Mouse (Mus musculus) erythroblast, adult 5-6 weeks (primary cell): ENCODE measurements around the gene Fancd2. TPM values are rescaled to one million over a fixed set of nuclear protein-coding genes. Genes with fewer than 3 reads are reported as not detected.

Source experiments
- total RNA-seq, 2 experiments: library from RNA; stranded (forward) in 1 of 2; stranded (reverse) in 1 of 2; fragments of 150-400 nt in 1 of 2; fragments of 200-764, 138-1000 nt in 1 of 2; gene quantifications; 2 replicates each; pipeline versions ENCODE4 v1.2.3 to v1.2.4; 2015 to 2017; ENCODE audit warnings: low replicate concordance in 2 of 2

Fancd2 gene
- total RNA-seq, 2 experiments from 2014 or later = 36.5 to 40.3 TPM

Other genes with a start within 250 kb of the Fancd2 start
- 0.42 TPM in 1 of 2 replicates, not detected in the other for gene Cpne9, start 249.4 kb upstream of the Fancd2 start, total RNA-seq (2015; ENCODE audit: low replicate concordance)
- gene Cpne9, start 249.4 kb upstream of the Fancd2 start, total RNA-seq (2017; ENCODE audit: low replicate concordance) = 0.51 and 2.1 TPM in 2 replicates
- 12.1 and 19.2 TPM in 2 replicates for gene Brpf1, start 224.5 kb upstream of the Fancd2 start, total RNA-seq (2015; ENCODE audit: low replicate concordance)
- 14.3 and 16.0 TPM in 2 replicates for gene Brpf1, start 224.5 kb upstream of the Fancd2 start, total RNA-seq (2017; ENCODE audit: low replicate concordance)
- 0.63 and 3.1 TPM in 2 replicates for gene Ogg1, start 204.7 kb upstream of the Fancd2 start, total RNA-seq (2015; ENCODE audit: low replicate concordance)
- gene Ogg1, start 204.7 kb upstream of the Fancd2 start, total RNA-seq (2017; ENCODE audit: low replicate concordance) = 7.6 TPM in 1 of 2 replicates, not detected in the other
- 4.6 and 6.5 TPM in 2 replicates for gene Camk1, start 187.7 kb upstream of the Fancd2 start, total RNA-seq (2015; ENCODE audit: low replicate concordance)
- gene Camk1, start 187.7 kb upstream of the Fancd2 start, total RNA-seq (2017; ENCODE audit: low replicate concordance) = 7.1 and 11.8 TPM in 2 replicates
- gene Tada3, start 153.8 kb upstream of the Fancd2 start, total RNA-seq (2015; ENCODE audit: low replicate concordance) = 6.0 and 11.1 TPM in 2 replicates
- gene Tada3, start 153.8 kb upstream of the Fancd2 start, total RNA-seq (2017; ENCODE audit: low replicate concordance) = 7.8 and 14.1 TPM in 2 replicates
- gene Arpc4, start 153.6 kb upstream of the Fancd2 start, total RNA-seq (2015; ENCODE audit: low replicate concordance) = 44.5 and 54.8 TPM in 2 replicates
- gene Arpc4, start 153.6 kb upstream of the Fancd2 start, total RNA-seq (2017; ENCODE audit: low replicate concordance) = 81.5 and 100 TPM in 2 replicates
- 3.3 TPM in 1 of 2 replicates, not detected in the other for gene Ttll3, start 142.4 kb upstream of the Fancd2 start, total RNA-seq (2015; ENCODE audit: low replicate concordance)
- 2.3 and 3.6 TPM in 2 replicates for gene Ttll3, start 142.4 kb upstream of the Fancd2 start, total RNA-seq (2017; ENCODE audit: low replicate concordance)
- not detected in 2 replicates for gene Rpusd3, start 112.3 kb upstream of the Fancd2 start, total RNA-seq (2015; ENCODE audit: low replicate concordance)
- gene Rpusd3, start 112.3 kb upstream of the Fancd2 start, total RNA-seq (2017; ENCODE audit: low replicate concordance) = 2.8 TPM in 1 of 2 replicates, not detected in the other
- gene Cidec, start 95.9 kb upstream of the Fancd2 start, total RNA-seq (2015; ENCODE audit: low replicate concordance) = not detected in 2 replicates
- not detected in 2 replicates for gene Cidec, start 95.9 kb upstream of the Fancd2 start, total RNA-seq (2017; ENCODE audit: low replicate concordance)
- gene Jagn1, start 89.1 kb upstream of the Fancd2 start, total RNA-seq (2015; ENCODE audit: low replicate concordance) = 8.1 and 14.4 TPM in 2 replicates
- 2.0 and 3.1 TPM in 2 replicates for gene Jagn1, start 89.1 kb upstream of the Fancd2 start, total RNA-seq (2017; ENCODE audit: low replicate concordance)
- gene Il17re, start 73.2 kb upstream of the Fancd2 start, total RNA-seq (2015; ENCODE audit: low replicate concordance) = 0.42 TPM in 1 of 2 replicates, not detected in the other
- gene Il17re, start 73.2 kb upstream of the Fancd2 start, total RNA-seq (2017; ENCODE audit: low replicate concordance) = 0.51 TPM in 1 of 2 replicates, not detected in the other
- gene Il17rc, start 60.3 kb upstream of the Fancd2 start, total RNA-seq (2015; ENCODE audit: low replicate concordance) = not detected in 2 replicates
- gene Il17rc, start 60.3 kb upstream of the Fancd2 start, total RNA-seq (2017; ENCODE audit: low replicate concordance) = not detected in 2 replicates
- not detected in 2 replicates for gene Creld1, start 48.4 kb upstream of the Fancd2 start, total RNA-seq (2015; ENCODE audit: low replicate concordance)
- 2.7 TPM in 1 of 2 replicates, not detected in the other for gene Creld1, start 48.4 kb upstream of the Fancd2 start, total RNA-seq (2017; ENCODE audit: low replicate concordance)
- not detected in 2 replicates for gene Prrt3, start 29.8 kb upstream of the Fancd2 start, total RNA-seq (2015; ENCODE audit: low replicate concordance)
- 0.34 TPM in 1 of 2 replicates, not detected in the other for gene Prrt3, start 29.8 kb upstream of the Fancd2 start, total RNA-seq (2017; ENCODE audit: low replicate concordance)
- gene Emc3, start within 50 bp of the Fancd2 start, total RNA-seq (2015; ENCODE audit: low replicate concordance) = 21.5 and 28.8 TPM in 2 replicates
- 18.2 and 21.3 TPM in 2 replicates for gene Emc3, start within 50 bp of the Fancd2 start, total RNA-seq (2017; ENCODE audit: low replicate concordance)
- not detected in 2 replicates for gene Fancd2os, start 69.0 kb downstream of the Fancd2 start, total RNA-seq (2015; ENCODE audit: low replicate concordance)
- gene Fancd2os, start 69.0 kb downstream of the Fancd2 start, total RNA-seq (2017; ENCODE audit: low replicate concordance) = not detected in 2 replicates
- 86.5 and 91.5 TPM in 2 replicates for gene Brk1, start 73.1 kb downstream of the Fancd2 start, total RNA-seq (2015; ENCODE audit: low replicate concordance)
- 36.9 and 54.7 TPM in 2 replicates for gene Brk1, start 73.1 kb downstream of the Fancd2 start, total RNA-seq (2017; ENCODE audit: low replicate concordance)
- gene Vhl, start 92.3 kb downstream of the Fancd2 start, total RNA-seq (2015; ENCODE audit: low replicate concordance) = 6.3 and 11.5 TPM in 2 replicates
- gene Vhl, start 92.3 kb downstream of the Fancd2 start, total RNA-seq (2017; ENCODE audit: low replicate concordance) = 3.6 and 8.9 TPM in 2 replicates
- gene Irak2, start 106.8 kb downstream of the Fancd2 start, total RNA-seq (2015; ENCODE audit: low replicate concordance) = 18.8 and 56.0 TPM in 2 replicates
- gene Irak2, start 106.8 kb downstream of the Fancd2 start, total RNA-seq (2017; ENCODE audit: low replicate concordance) = 58.7 and 68.4 TPM in 2 replicates
- 2.9 and 22.8 TPM in 2 replicates for gene Tatdn2, start 165.4 kb downstream of the Fancd2 start, total RNA-seq (2015; ENCODE audit: low replicate concordance)
- gene Tatdn2, start 165.4 kb downstream of the Fancd2 start, total RNA-seq (2017; ENCODE audit: low replicate concordance) = 36.4 and 49.5 TPM in 2 replicates
- not detected in 2 replicates for gene Ghrl, start 188.2 kb downstream of the Fancd2 start, total RNA-seq (2015; ENCODE audit: low replicate concordance)
- not detected in 2 replicates for gene Ghrl, start 188.2 kb downstream of the Fancd2 start, total RNA-seq (2017; ENCODE audit: low replicate concordance)
- 32.9 and 35.7 TPM in 2 replicates for gene Sec13, start 209.1 kb downstream of the Fancd2 start, total RNA-seq (2015; ENCODE audit: low replicate concordance)
- 29.3 and 45.0 TPM in 2 replicates for gene Sec13, start 209.1 kb downstream of the Fancd2 start, total RNA-seq (2017; ENCODE audit: low replicate concordance)